Mouse (Mus musculus): ENCODE measurements around the gene Rnf182.

Rnf182 gene

GRCm38 (mm10) chr13:43696011-43696410 lies 80.5 kb downstream of the Rnf182 start:
- no peak for DNase-seq (ENCODE audit: inconsistent age in 2 of 2, low spot score in 1 of 2)

- no peak for DNase-seq (ENCODE audit: inconsistent age in 2 of 2, low spot score in 1 of 2)
Measured at GRCm38 (mm10) chr13:43698506-43698905, 83.0 kb downstream of the Rnf182 start.

- no peak for DNase-seq (ENCODE audit: inconsistent age in 2 of 2, low spot score in 1 of 2)
Measured at GRCm38 (mm10) chr13:43703471-43703870, 88.0 kb downstream of the Rnf182 start.

DNA sequence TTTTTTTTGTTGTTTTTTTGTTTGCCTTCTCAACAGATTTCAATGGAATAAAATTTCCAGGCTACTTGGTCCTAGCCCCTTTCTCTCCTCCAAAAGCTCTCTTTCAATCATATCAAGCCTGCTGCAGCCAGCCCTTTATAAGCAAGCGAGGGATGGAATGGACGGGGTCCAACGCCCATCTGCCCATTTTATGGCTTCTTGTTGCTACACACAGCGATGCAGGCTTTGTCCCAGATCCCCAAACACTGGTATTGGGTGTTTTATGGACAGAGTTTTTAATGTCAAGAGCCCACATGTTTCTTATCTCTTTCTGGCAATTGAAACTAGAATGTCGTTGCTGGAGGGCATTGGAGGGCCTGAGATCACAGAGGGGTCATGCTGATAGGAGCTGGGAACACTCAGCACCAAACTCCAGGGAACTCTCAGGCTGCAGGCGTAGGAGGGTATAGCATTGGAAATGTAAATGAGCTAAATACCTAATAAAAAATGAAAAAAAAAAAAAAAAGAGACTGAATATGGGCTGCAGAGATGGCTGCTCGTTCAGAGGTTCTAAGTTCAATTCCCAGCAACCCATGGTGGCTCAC lies 89.1 kb downstream of the Rnf182 start:
- DNase-seq (ENCODE audit: inconsistent age in 2 of 2, low spot score in 1 of 2): no peak

- DNase-seq (ENCODE audit: inconsistent age in 2 of 2, low spot score in 1 of 2): no peak
Measured at GRCm38 (mm10) chr13:43706387-43706786, 90.9 kb downstream of the Rnf182 start.

GRCm38 (mm10) chr13:43709529-43709928 lies 94.0 kb downstream of the Rnf182 start:
- DNase-seq (ENCODE audit: inconsistent age in 2 of 2, low spot score in 1 of 2): peak; percentile 18 to 54

DNA sequence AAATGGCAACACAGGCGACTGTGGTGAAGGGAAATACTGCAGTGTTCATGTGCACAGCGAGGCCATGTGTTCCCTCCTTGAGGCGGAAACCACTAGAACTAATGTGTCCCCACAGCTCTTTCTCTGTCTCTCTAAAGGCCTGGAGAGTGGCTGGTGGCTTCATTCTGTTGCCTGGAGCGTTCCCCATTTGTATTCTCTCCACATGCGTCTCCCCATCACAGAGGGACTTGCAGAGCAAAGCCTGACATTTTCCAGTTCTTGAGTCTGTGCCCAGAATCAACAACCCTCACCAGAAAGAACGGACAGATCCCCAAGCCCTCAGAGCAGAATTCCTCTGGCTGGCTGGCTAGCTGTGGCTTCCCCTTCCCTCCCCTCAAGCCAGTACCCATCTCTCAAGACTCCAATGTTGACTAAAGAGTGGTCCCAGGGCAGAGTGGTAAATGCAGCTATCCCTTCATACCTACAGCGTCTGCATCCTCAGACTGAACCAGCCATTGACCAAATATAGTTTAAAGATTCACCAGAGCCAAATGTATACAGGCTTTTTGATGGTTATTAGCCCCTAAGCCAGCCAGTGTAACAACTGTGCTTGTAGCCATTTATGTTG lies 96.3 kb downstream of the Rnf182 start:
- DNase-seq (ENCODE audit: inconsistent age in 2 of 2, low spot score in 1 of 2): no peak

GRCm38 (mm10) chr13:43714741-43715140 lies 99.2 kb downstream of the Rnf182 start:
- DNase-seq (ENCODE audit: inconsistent age in 2 of 2, low spot score in 1 of 2): no peak

- DNase-seq (ENCODE audit: inconsistent age in 2 of 2, low spot score in 1 of 2): no peak
Measured at GRCm38 (mm10) chr13:43715466-43715865, 100.0 kb downstream of the Rnf182 start.

GRCm38 (mm10) chr13:43716514-43717036 lies 101.1 kb downstream of the Rnf182 start:
- no peak for DNase-seq (ENCODE audit: inconsistent age in 2 of 2, low spot score in 1 of 2)

DNA sequence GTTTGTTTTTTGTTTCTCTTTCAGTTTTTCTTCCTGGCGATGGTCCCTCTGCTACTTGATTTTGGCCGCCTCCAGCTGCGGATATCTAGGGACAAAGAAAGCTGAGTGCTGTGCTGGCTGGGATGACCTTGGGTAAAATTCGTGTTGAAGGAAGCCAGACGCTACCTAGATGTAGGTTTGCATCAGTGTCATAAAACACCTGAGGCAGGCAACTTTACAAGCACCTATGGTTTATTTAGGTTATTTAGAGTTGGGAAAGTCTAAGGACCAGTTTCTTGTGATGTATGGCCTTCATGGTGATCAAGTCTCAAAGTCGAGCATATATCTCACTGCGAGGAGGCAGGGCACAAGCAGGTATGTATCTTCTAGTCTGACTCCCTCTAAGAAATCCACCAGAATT lies 102.7 kb downstream of the Rnf182 start:
- DNase-seq (ENCODE audit: inconsistent age in 2 of 2, low spot score in 1 of 2): no peak

- DNase-seq (ENCODE audit: inconsistent age in 2 of 2, low spot score in 1 of 2): no peak
Measured at GRCm38 (mm10) chr13:43720496-43720895, 105.0 kb downstream of the Rnf182 start.
